Mouse (Mus musculus) right cerebral cortex, adult 18-20 months (tissue): ENCODE data around the gene Gm21904.
"Not testable (repeated sequence)": the region's sequence is repeated elsewhere in the genome, so short reads cannot be mapped to it uniquely, and the experiment has no call there.

Experiments used
- DNase-seq: peaks from one replicate; pipeline ENCODE4 v3.0.0; 2022; ENCODE audit warnings: mixed read lengths

The Gm21904 gene

GRCm38 (mm10) chrY:17846166-17846565 is at the start of gene Gm21904:
Gm21904 (minus strand) TSS chrY:17846266.
- DNase-seq: not testable (repeated sequence)

DNA sequence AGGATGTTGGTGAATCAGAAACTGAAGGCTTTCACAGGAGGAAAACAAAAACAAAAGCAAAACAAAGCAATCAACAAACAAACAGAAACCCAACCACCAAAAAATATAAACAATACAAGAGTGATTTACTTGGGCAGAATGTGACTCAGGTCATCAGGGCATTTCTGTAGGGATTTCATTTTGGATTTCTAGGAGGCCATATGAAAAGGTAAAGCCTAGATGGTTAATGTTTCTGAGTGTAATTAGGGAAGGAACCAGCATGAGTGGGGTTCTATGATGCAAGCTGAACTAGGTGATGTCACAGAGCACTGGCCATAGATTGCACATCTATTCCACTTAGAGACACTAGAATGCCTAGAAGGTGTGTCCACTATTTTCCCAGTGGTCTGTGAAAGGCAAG is 28.4 kb upstream of the Gm21904 start, which contains the start of the genes Gm20772 and Gm20831:
Gm20772 (plus strand) TSS at position 301 of the 400 bp plus-strand sequence.
Gm20831 (plus strand) TSS at position 301 of the 400 bp plus-strand sequence.
- not testable (repeated sequence) for DNase-seq
